Comparison of ENCODE assay signal across 22 mouse cellular contexts in the genomic region with DNA sequence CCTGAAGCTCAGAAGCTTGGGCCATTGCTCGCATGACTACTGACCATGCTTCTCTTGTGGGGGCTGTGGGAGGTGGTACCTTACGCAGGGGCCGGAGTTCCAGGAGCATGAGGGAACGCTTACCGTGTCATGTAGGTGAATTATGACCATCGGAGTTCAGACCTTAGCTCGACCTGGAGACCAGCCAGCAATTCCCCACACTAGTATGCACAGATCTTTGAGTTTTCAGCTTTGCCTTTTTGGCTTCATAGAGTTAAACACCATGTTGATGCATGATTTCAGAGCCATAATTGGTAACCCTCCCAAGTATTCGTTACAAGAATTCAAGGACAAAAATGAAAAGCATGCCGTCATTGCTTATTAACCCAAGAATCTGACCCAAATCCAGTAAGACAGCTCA. TPM values are rescaled to one million over a fixed set of nuclear protein-coding genes. Genes with fewer than 3 reads are reported as not detected.
DNase-seq lines count a peak whose midpoint lies in the region; ATAC-seq and TF ChIP-seq lines count a peak whose summit lies in the region.
"Had no signal": no experiment of that assay in that cellular context is flagged by ENCODE, and none has a peak within 500 bp of the region (broad histone marks: within the 10 kb centered on the region; RNA-seq: fewer than 3 reads in every experiment).

No protein-coding gene starts in this region.

- no peak overlapping the region for H3K4me3 ChIP-seq in lung, embryonic 14.5 days (ENCODE audit: low read depth, low read length)
- H3K4me3 ChIP-seq in kidney, embryonic 15.5 days (replicated peaks) = no peak overlapping the region
- H3K4me3 ChIP-seq: erythroblast, embryonic 14.5 days; heart, embryonic 10.5 days; hindbrain, embryonic 13.5 days; layer of hippocampus, adult 2 months; myocyte had no signal

- no peak for ATAC-seq in lung, embryonic 14.5 days (ENCODE audit: insufficient read depth)
- no peak for ATAC-seq in kidney, embryonic 15.5 days (replicated peaks; ENCODE audit: low FRiP score)
- ATAC-seq: activated CD4-positive, CD25-positive, alpha-beta regulatory T cell, adult 4 months; forebrain, embryonic 14.5 days; lung, postnatal 0 days had no signal

- DNase-seq in adrenal gland, postnatal 10 days = peak; percentile 31
- DNase-seq in adrenal gland, adult 18-20 months (ENCODE audit: low spot score in 2 of 2) = no peak
- peak; percentile 3 for DNase-seq in lung, embryonic 14.5 days
- no peak for DNase-seq in lung, postnatal 10 days
- no peak for DNase-seq in spleen, postnatal 4 days (ENCODE audit: low spot score in 2 of 2)
- DNase-seq in urinary bladder, postnatal 14 days (ENCODE audit: low spot score) = no peak
- DNase-seq: cerebellum, adult 2 months; heart, postnatal 10 days; left cerebral cortex, postnatal 4 days; midbrain, embryonic 14.5 days; spleen, adult 18-20 months had no signal

- H3K27ac ChIP-seq in lung, embryonic 14.5 days (ENCODE audit: low read depth) = no peak overlapping the region
- H3K27ac ChIP-seq in kidney, embryonic 15.5 days = no peak overlapping the region
- H3K27ac ChIP-seq: heart, embryonic 10.5 days; hindbrain, embryonic 13.5 days; layer of hippocampus, adult 2 months; liver, embryonic 14.5 days had no signal

- H3K27me3 ChIP-seq in lung, embryonic 14.5 days (ENCODE audit: insufficient read depth, low read length) = no peaks in the 10 kb centered on the region
- no peaks in the 10 kb centered on the region for H3K27me3 ChIP-seq in kidney, embryonic 15.5 days

- 58% methylated on average over 9 of the region's 9 CpGs for WGBS in lung, embryonic 14.5 days
- WGBS in kidney, embryonic 15.5 days = 33% methylated on average over 9 of the region's 9 CpGs

- H3K9me3 ChIP-seq in lung, embryonic 14.5 days (ENCODE audit: low read depth, low read length) = no peaks in the 10 kb centered on the region
- H3K9me3 ChIP-seq in kidney, embryonic 15.5 days (replicated peaks) = no peaks in the 10 kb centered on the region
- H3K9me3 ChIP-seq: heart, embryonic 10.5 days; hindbrain, embryonic 13.5 days had no signal

- H3K4me1 ChIP-seq in lung, embryonic 14.5 days (ENCODE audit: insufficient read depth) = no peaks in the 10 kb centered on the region
- peaks cover 16% of the 10 kb centered on the region; the same call in 1 of the 2 replicates for H3K4me1 ChIP-seq in kidney, embryonic 15.5 days

- no peak overlapping the region for H3K4me2 ChIP-seq in lung, embryonic 14.5 days
- H3K4me2 ChIP-seq in kidney, embryonic 15.5 days = peak overlapping the region; percentile 21; the same call in 1 of the 2 replicates
- H3K4me2 ChIP-seq: hindbrain, embryonic 13.5 days had no signal

- H3K9ac ChIP-seq in lung, embryonic 14.5 days = no peak overlapping the region
- no peak overlapping the region for H3K9ac ChIP-seq in kidney, embryonic 15.5 days
- H3K9ac ChIP-seq: hindbrain, embryonic 13.5 days; liver, embryonic 14.5 days had no signal

- H3K36me3 ChIP-seq in lung, embryonic 14.5 days (ENCODE audit: insufficient read depth) = no peaks in the 10 kb centered on the region
- no peaks in the 10 kb centered on the region for H3K36me3 ChIP-seq in kidney, embryonic 15.5 days
- H3K36me3 ChIP-seq: heart, embryonic 10.5 days; hindbrain, embryonic 13.5 days had no signal

- no peak for TF ChIP-seq CTCF in lung, embryonic 14.5 days (IDR thresholded peaks at IDR 0.05; ENCODE audit: low read depth)

RNA-seq across cellular contexts. Expression of a gene that starts 2.6 kb away (rescaled TPM):
- total RNA-seq in adrenal gland, postnatal 10 days (2021) = 10 to 100 TPM; 22.0 to 24.5 TPM
- 10 to 100 TPM; 21.6 to 47.8 TPM for total RNA-seq in adrenal gland, adult 18-20 months (2021)
- polyA plus RNA-seq in lung, embryonic 14.5 days (2014; fragmentation: Nextera tagmentation; extraction: Ambion mirVana) = 5.1 TPM in 2 replicates
- polyA plus RNA-seq in kidney, embryonic 15.5 days (2015; fragmentation: Nextera tagmentation; extraction: Ambion mirVana) = 13.9 and 16.5 TPM in 2 replicates
- total RNA-seq: megakaryocyte, adult 5-6 weeks had no signal
- polyA plus RNA-seq: activated CD4-positive, CD25-positive, alpha-beta regulatory T cell, adult 4 months; erythroblast, embryonic 14.5 days had no signal

Comparison
In these comparisons a context has a peak if more than half of its experiments do, and no peak if none do; other contexts are left out.
1. DNase-seq: peak in adrenal gland, postnatal 10 days (single experiment) and lung, embryonic 14.5 days (single experiment); none in adrenal gland, adult 18-20 months (0 of 2), lung, postnatal 10 days (single experiment), spleen, postnatal 4 days (0 of 2) and urinary bladder, postnatal 14 days (single experiment).